9 mouse cellular contexts compared by ENCODE assay signal in genomic region chr6:84578928-84579327, GRCm38 (mm10). TPM values are rescaled to one million over a fixed set of nuclear protein-coding genes. Genes with fewer than 3 reads are reported as not detected.
DNase-seq lines count a peak whose midpoint lies in the region; ATAC-seq and TF ChIP-seq lines count a peak whose summit lies in the region.
"Had no signal": no experiment of that assay in that cellular context is flagged by ENCODE, and none has a peak within 500 bp of the region (broad histone marks: within the 10 kb centered on the region; RNA-seq: fewer than 3 reads in every experiment).

No protein-coding gene starts in this region.

- no peaks in the 10 kb centered on the region for H3K36me3 ChIP-seq in hindbrain, embryonic 11.5 days (ENCODE audit: control insufficient read depth, insufficient read depth, low read length)
- H3K36me3 ChIP-seq in hindbrain, embryonic 13.5 days, result peaks cover 5% of the 10 kb centered on the region; the same call in 1 of the 2 replicates
- no peaks in the 10 kb centered on the region for H3K36me3 ChIP-seq in E14TG2a.4 (ENCODE audit: insufficient read depth, low read length)
- H3K36me3 ChIP-seq: midbrain, embryonic 12.5 days had no signal

- no peak for ATAC-seq in hindbrain, embryonic 11.5 days (ENCODE audit: low FRiP score)
- ATAC-seq in hindbrain, embryonic 13.5 days (ENCODE audit: low FRiP score), result no peak
- ATAC-seq in monocyte, adult 5-6 weeks (replicated peaks; ENCODE audit: insufficient number of reproducible peaks, low FRiP score, low TSS enrichment, poor library complexity, severe bottlenecking), result no peak

- H3K27me3 ChIP-seq in hindbrain, embryonic 11.5 days (ENCODE audit: control insufficient read depth, insufficient read depth, low read length), result peaks cover 44% of the 10 kb centered on the region
- H3K27me3 ChIP-seq in hindbrain, embryonic 13.5 days, result peaks cover 98% of the 10 kb centered on the region
- H3K27me3 ChIP-seq in E14TG2a.4 (ENCODE audit: insufficient read depth, low read length), result peaks cover 96% of the 10 kb centered on the region

- 8% methylated on average over 5 of the region's 5 CpGs for WGBS in hindbrain, embryonic 11.5 days
- 11% methylated on average over 5 of the region's 5 CpGs for WGBS in hindbrain, embryonic 13.5 days

- H3K4me3 ChIP-seq in hindbrain, embryonic 11.5 days (ENCODE audit: low read depth, low read length), result no peak overlapping the region
- H3K4me3 ChIP-seq in hindbrain, embryonic 13.5 days, result no peak overlapping the region
- H3K4me3 ChIP-seq in E14TG2a.4 (replicated peaks; ENCODE audit: low read length), result no peak overlapping the region
- H3K4me3 ChIP-seq: midbrain, embryonic 12.5 days had no signal

- no peak overlapping the region for H3K27ac ChIP-seq in hindbrain, embryonic 11.5 days (ENCODE audit: low read depth, low read length)
- no peak overlapping the region for H3K27ac ChIP-seq in hindbrain, embryonic 13.5 days
- H3K27ac ChIP-seq: midbrain, embryonic 12.5 days had no signal

- H3K9me3 ChIP-seq in hindbrain, embryonic 11.5 days (ENCODE audit: control insufficient read depth, low read length), result no peaks in the 10 kb centered on the region
- no peaks in the 10 kb centered on the region for H3K9me3 ChIP-seq in hindbrain, embryonic 13.5 days
- H3K9me3 ChIP-seq in E14TG2a.4 (ENCODE audit: low read length), result no peaks in the 10 kb centered on the region; the same call in 1 of the 2 replicates
- H3K9me3 ChIP-seq: midbrain, embryonic 12.5 days had no signal

- peaks cover 6% of the 10 kb centered on the region for H3K4me1 ChIP-seq in hindbrain, embryonic 11.5 days (replicated peaks; ENCODE audit: control insufficient read depth, insufficient read depth, low read length)
- peaks cover 48% of the 10 kb centered on the region for H3K4me1 ChIP-seq in hindbrain, embryonic 13.5 days (replicated peaks)
- H3K4me1 ChIP-seq in E14TG2a.4 (replicated peaks; ENCODE audit: low read depth, low read length), result peaks cover 29% of the 10 kb centered on the region

- TF ChIP-seq CTCF in E14TG2a.4 (conservative IDR thresholded peaks at IDR 0.05; ENCODE audit: low read length), result peak; percentile 61

- no peak overlapping the region for H3K9ac ChIP-seq in hindbrain, embryonic 11.5 days (ENCODE audit: low read depth, low read length)
- H3K9ac ChIP-seq in hindbrain, embryonic 13.5 days, result no peak overlapping the region
- H3K9ac ChIP-seq: midbrain, embryonic 12.5 days had no signal

- peak; percentile 76 for DNase-seq in hindbrain, embryonic 11.5 days (ENCODE audit: low spot score)
- peak; percentile 10 for DNase-seq in A20 (ENCODE audit: low read depth, low spot score)
- DNase-seq in induced T-regulatory cell, adult 2 months (ENCODE audit: low read depth), result peak; percentile 34
- DNase-seq in right cerebral cortex, adult 18-20 months, result no peak
- DNase-seq in layer of hippocampus, adult 11-12 months (ENCODE audit: low spot score), result no peak

- H3K4me2 ChIP-seq in hindbrain, embryonic 11.5 days (replicated peaks; ENCODE audit: low read depth, low read length), result no peak overlapping the region
- H3K4me2 ChIP-seq in hindbrain, embryonic 13.5 days, result no peak overlapping the region
- H3K4me2 ChIP-seq: midbrain, embryonic 12.5 days had no signal

RNA-seq across cellular contexts. Expression of gene Cyp26b1, which starts 14.8 kb away (rescaled TPM):
- 19.2 and 19.4 TPM in 2 replicates for polyA plus RNA-seq in hindbrain, embryonic 11.5 days (2014; fragmentation: Nextera tagmentation; extraction: Ambion mirVana)
- polyA plus RNA-seq in hindbrain, embryonic 13.5 days (2015; fragmentation: Nextera tagmentation; extraction: Ambion mirVana), result 55.5 and 62.8 TPM in 2 replicates
- not detected in 3 replicates for total RNA-seq in monocyte, adult 5-6 weeks (2017)

Comparison
In these comparisons a context has a peak if more than half of its experiments do, and no peak if none do; other contexts are left out.
1. DNase-seq: peak in hindbrain, embryonic 11.5 days (single experiment), A20 (single experiment) and induced T-regulatory cell, adult 2 months (single experiment); none in right cerebral cortex, adult 18-20 months (single experiment) and layer of hippocampus, adult 11-12 months (single experiment).